Mouse (Mus musculus): ENCODE results near the gene Gm8906. TPM values are rescaled to one million over a fixed set of nuclear protein-coding genes. Genes with fewer than 3 reads are reported as not detected.

Gene Gm8906
- polyA plus RNA-seq (2012; rRNA removed; ENCODE audit: low replicate concordance) = not detected in 2 replicates

GRCm38 (mm10) chr5:11502385-11502784 lies at the start of gene Gm8906:
TSS of gene Gm8906 (plus strand) at chr5:11502685.

Other genes starting within 250 kb of the Gm8906 start
- not detected in 2 replicates for gene Gm8890, start 246.7 kb upstream of the Gm8906 start, polyA plus RNA-seq (2012; rRNA removed; ENCODE audit: low replicate concordance)
- gene Speer1, start 161.2 kb upstream of the Gm8906 start, polyA plus RNA-seq (2012; rRNA removed; ENCODE audit: low replicate concordance) = not detected in 2 replicates
- not detected in 2 replicates for gene Gm8897, start 86.3 kb upstream of the Gm8906 start, polyA plus RNA-seq (2012; rRNA removed; ENCODE audit: low replicate concordance)
- not detected in 2 replicates for gene Gm6460, start 92.2 kb downstream of the Gm8906 start, polyA plus RNA-seq (2012; rRNA removed; ENCODE audit: low replicate concordance)
- gene Gm8922, start 179.3 kb downstream of the Gm8906 start, polyA plus RNA-seq (2012; rRNA removed; ENCODE audit: low replicate concordance) = not detected in 2 replicates